Mouse (Mus musculus) Patski (cell line): ENCODE data around the gene Nomo1. TPM values are rescaled to one million over a fixed set of nuclear protein-coding genes. Genes with fewer than 3 reads are reported as not detected.

Source experiments
- ATAC-seq: fragments of 100-300 bp; one replicate; pipeline ENCODE4 v1.8.0; 2021
- CTCF ChIA-PET: fragments of 350-600 bp; sonication (Branson Sonifier 250); formaldehyde crosslinking; loops from one replicate; lab custom pipeline; 2022; ENCODE audit warnings: inconsistent platforms; lab: Charles Lee
- POLR2A ChIA-PET: fragments of 350-600 bp; sonication (Branson Sonifier 250); formaldehyde crosslinking; loops from one replicate; lab custom pipeline; 2022; ENCODE audit warnings: antibody characterized with exemption, inconsistent platforms; lab: Charles Lee
- DNase-seq: peaks from one replicate; pipeline ENCODE4 v3.0.0-alpha.2; 2011; ENCODE audit warnings: low read depth, low spot score
- H3K27me3 ChIP-seq: fragments of 371-371 bp; one replicate; pipeline ENCODE4 v1.5.1; 2021
- CTCF ChIP-seq: fragments of 100-300 bp; IDR thresholded peaks from one replicate; pipeline ENCODE4 v1.5.1; 2021
- in situ Hi-C: fragments of 300-500 bp; cut with MboI; formaldehyde crosslinking; loops from 3 replicates; pipeline ENCODE4 v1.11.1; 2018; ENCODE audit warnings: low pct_unique_long_range_greater_than_20kb, mixed read lengths
- polyA plus RNA-seq: library from polyadenylated mRNA; unstranded; gene quantifications from one replicate; pipeline ENCODE4 v1.2.3, GENCODE M21; 2021

The Nomo1 gene
- polyA plus RNA-seq, 1 experiment from 2014 or later, result 100 TPM

DNA sequence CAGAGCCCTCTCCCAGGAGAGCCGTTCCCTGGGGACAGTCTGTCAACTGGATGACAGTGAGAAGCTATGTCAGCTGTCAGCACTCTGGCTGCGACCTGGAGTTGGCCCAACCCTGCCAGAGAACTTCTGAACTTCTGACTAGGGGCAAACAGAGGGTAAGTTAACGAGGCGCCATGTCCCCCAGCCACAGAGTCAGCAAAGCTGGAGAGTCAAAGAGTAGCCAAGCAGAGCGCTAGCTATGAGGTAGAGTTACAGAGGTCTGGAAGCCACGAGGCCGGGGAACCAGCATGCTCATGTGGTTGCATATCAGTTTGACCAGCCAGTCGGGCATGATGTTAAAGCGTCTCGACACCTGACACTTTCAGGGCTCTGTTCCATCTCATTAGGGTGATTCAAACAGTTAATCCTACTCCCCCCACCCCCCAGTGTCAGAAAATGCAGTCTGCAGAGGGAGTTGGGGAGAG is 82.7 kb downstream of the Nomo1 start:
- H3K27me3 ChIP-seq, result no peaks in the 10 kb centered on the region
- DNase-seq (no peak), ATAC-seq (no peak)
- TF ChIP-seq CTCF, result no peak
- ChIA-PET CTCF (interaction anchor here (0.9 kb wide), 1 partner anchor 10 kb away, joined by 4 read pairs; no protein-coding TSS in a partner anchor), POLR2A (interaction anchor here (1.3 kb wide), 1 partner anchor 10 kb away, joined by 3 read pairs; no protein-coding TSS in a partner anchor)
- in situ Hi-C loops, result no loop called here

DNA sequence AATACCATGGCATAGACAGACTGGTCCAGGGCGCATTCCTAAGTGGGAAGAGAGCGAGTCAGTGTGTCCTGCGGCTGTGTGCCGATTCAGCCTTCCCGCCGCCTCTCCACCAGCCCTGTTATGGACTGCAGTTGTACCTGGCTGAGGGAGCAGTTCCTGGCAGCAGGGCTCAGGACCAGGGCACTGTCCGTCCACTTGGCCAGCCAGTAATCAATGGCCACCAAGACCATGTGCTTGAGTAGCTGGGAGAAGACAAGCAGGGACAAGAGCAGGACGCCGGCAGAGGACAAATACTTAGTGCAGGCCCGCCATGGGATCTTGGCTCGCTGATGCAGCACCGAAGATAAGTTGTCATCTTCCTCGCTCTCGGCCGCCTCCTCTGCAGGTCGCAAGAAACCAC is 83.5 kb downstream of the Nomo1 start:
- DNase-seq, result no peak
- TF ChIP-seq CTCF, result no peak
- POLR2A ChIA-PET, result no interaction called here
- no peak for ATAC-seq
- CTCF ChIA-PET, result no interaction called here
- H3K27me3 ChIP-seq, result no peaks in the 10 kb centered on the region
- in situ Hi-C loops, result no loop called here

DNA sequence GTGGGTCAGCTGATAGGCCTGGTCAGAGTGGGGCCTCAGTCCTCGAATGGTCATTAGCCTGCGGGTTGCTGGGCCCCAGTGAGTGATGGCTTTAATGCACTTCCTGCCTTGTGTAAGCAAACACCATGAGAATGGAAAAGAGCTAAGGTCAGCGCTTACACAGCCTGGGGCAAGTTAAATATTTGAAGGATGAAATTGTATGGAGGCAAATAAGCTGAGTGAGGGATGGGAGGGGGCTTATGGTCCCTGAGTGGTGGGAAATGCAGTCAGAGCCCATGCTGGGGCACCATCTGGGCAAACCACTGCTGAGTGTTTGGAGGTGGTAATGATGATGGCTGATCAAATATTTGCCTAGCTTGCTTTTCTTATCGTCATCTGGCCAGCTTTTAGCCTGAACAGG is 89.5 kb downstream of the Nomo1 start:
- no peaks in the 10 kb centered on the region for H3K27me3 ChIP-seq
- in situ Hi-C loops, result no loop called here
- no peak for DNase-seq
- ChIA-PET CTCF (no interaction called here), POLR2A (no interaction called here)
- no peak for TF ChIP-seq CTCF
- no peak for ATAC-seq

DNA sequence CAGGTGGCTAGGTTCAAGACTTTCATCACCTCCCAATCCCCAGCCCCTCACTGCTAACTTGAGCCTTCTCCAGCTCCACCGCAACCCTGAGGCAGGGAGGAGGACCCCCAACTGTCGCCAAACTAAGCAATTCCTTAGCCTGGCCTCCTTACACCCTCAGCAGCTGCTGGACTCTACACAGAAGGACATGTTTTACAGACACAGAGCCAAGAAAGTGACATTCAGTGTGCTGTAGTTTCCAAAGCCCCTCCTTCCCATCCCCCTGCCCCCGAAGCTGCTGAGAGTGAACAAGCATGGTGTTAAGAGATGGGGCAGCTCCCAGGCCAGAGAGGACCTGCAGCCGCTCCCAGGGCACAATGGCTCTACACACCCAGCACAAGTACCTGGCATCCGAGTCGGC is 91.0 kb downstream of the Nomo1 start:
- POLR2A ChIA-PET, result no interaction called here
- DNase-seq (no peak), ATAC-seq (no peak)
- H3K27me3 ChIP-seq, result no peaks in the 10 kb centered on the region
- CTCF ChIA-PET, result no interaction called here
- no peak for TF ChIP-seq CTCF
- in situ Hi-C loops, result no loop called here

DNA sequence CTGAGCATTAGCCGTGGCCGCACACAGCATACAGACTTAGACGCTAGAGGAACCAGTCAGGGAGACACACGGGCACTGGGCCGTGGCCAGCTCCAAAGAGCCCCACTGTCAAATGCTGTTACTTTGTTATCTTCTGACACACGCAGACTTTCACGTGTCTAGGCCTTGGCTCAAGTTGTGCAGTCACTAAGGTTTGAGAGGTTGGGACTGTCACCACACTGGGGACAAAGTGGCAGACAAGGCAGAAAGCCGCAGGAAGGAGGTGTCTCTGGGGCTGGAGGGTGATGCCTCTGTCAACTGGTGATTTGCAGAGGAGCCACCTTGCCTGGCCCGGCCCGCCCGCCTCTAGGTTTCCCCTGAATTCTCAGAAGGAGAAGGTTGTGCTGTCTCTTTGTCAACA is 91.8 kb downstream of the Nomo1 start:
- TF ChIP-seq CTCF, result no peak
- ChIA-PET CTCF (interaction anchor here (1.3 kb wide), 1 partner anchor 10 kb away, joined by 4 read pairs; no protein-coding TSS in a partner anchor), POLR2A (interaction anchor here (0.6 kb wide), 1 partner anchor 441 kb away, joined by 3 read pairs; no protein-coding TSS in a partner anchor)
- in situ Hi-C loops, result no loop called here
- ATAC-seq (no peak), DNase-seq (no peak)
- no peaks in the 10 kb centered on the region for H3K27me3 ChIP-seq

DNA sequence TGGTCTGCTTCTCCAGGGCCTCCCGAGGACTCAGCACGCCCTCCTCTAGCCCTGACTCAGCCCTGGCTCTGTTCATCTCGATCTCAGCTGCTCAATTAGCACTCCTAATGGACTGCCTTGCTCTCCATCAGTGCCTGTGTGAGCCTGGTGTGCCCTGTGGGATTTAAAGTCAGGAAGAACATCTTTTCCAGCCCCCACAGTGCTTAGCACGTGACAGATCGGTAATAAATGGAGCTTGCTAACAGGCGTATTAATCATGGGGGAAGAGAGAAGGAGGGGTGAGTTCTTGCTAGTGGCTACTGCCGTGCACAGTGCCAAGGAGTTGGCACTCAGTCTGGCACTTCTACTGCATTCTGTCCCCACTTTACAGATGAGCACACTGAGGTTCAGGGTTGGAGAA is 94.7 kb downstream of the Nomo1 start:
- no peak for TF ChIP-seq CTCF
- POLR2A ChIA-PET, result no interaction called here
- CTCF ChIA-PET, result no interaction called here
- no peaks in the 10 kb centered on the region for H3K27me3 ChIP-seq
- in situ Hi-C loops, result no loop called here
- ATAC-seq (no peak), DNase-seq (no peak)

DNA sequence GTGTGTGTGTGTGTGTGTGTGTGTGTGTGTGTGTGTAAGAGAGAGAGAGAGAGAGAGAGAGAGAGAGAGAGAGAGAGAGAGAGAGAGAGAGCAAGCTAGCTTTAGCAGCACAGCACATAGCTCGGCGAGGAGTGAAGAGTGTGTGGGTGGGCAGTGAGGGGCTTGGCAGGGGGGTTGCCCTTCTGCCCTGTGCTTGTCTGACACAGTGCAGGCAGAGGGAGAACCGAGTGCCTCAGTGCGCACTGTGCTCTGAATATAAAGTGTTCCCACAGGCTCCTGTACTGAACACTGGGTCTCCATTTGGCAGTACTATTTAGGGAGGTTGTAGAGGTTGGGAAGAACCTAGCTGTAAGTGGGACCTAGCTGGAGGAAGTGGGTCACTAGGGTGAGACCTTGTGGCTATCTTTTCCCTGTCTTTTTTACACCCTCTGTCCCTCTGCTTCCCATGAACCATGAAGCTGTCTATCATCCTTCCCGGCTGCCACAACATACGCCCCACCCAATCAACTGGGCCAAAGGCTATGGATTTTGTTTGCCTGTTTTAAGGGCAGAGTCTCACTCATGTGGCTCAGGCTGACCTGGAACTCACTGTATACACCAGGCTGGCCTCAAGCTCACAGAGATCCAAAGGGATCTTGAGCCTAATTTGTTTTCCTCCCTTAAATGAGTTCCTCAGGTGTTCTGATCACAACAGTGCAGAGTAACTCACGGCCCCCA is 96.1 kb downstream of the Nomo1 start:
- ATAC-seq (no peak), DNase-seq (no peak)
- ChIA-PET CTCF (no interaction called here), POLR2A (no interaction called here)
- no peaks in the 10 kb centered on the region for H3K27me3 ChIP-seq
- TF ChIP-seq CTCF, result no peak
- in situ Hi-C loops, result no loop called here

DNA sequence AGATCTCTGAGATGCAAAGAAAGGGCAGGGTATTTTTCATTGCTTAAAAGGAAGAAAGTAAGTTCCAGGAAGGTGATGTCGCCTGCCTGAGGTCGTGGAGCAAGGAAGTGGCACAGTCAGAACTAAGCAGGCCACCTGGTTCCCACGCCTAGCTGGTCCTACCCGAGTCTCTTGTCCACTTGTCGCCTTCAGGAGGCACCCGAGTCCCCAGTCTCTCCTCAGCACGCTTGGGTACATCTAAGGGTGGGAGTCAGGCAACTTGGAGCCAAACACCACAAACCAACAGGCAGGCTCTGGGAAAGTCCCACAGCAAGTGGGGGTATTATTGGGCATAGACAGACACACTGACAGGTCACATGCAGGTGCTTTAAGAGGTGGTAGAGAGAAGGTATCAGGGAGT is 97.2 kb downstream of the Nomo1 start:
- CTCF ChIA-PET, result no interaction called here
- ATAC-seq (no peak), DNase-seq (no peak)
- H3K27me3 ChIP-seq, result no peaks in the 10 kb centered on the region
- no peak for TF ChIP-seq CTCF
- in situ Hi-C loops, result no loop called here
- POLR2A ChIA-PET, result no interaction called here

DNA sequence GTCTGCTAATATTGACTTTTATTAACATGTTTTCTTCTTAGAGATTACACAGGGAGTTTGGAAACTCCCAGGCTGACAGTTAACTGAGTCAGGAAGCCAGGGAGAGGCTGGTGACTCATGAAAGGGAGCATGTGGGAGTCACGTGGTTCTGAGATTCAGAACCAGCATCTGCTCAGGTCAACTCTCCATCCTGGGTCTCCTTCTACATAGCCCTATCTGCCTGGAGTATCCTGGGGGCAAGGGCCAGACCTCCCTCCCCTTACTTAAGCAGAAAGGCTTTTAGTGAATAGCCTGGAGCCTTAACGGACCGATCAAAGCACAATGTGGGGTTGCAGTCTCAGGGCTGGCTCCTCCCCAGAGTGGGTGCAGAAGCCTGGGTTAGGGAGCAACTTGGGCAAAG is 97.8 kb downstream of the Nomo1 start:
- ChIA-PET POLR2A (no interaction called here), CTCF (no interaction called here)
- no peaks in the 10 kb centered on the region for H3K27me3 ChIP-seq
- ATAC-seq (peak; percentile 69), DNase-seq (peak; percentile 33)
- in situ Hi-C loops, result no loop called here
- no peak for TF ChIP-seq CTCF

DNA sequence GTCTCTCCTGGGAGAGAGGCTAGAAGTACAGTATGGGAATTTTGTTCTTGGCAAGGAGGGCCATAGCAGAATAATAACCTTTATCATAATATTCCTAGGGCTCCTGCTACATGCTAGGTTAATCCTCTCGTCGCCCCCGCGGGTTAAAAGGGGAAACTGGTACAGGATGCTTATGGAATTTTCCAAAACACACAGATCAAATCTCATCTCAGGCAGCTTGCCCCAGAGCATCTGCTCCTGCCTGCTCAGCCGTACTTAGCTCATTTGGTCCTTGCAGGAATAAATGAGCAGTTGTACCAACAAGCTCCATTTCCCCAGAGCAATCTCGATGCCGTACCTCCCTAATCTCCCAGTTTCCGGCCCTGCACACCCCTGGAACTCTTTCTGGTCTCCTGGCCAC is 98.3 kb downstream of the Nomo1 start:
- POLR2A ChIA-PET, result no interaction called here
- TF ChIP-seq CTCF, result no peak
- CTCF ChIA-PET, result no interaction called here
- no peak for ATAC-seq
- in situ Hi-C loops, result no loop called here
- DNase-seq, result no peak
- H3K27me3 ChIP-seq, result no peaks in the 10 kb centered on the region

DNA sequence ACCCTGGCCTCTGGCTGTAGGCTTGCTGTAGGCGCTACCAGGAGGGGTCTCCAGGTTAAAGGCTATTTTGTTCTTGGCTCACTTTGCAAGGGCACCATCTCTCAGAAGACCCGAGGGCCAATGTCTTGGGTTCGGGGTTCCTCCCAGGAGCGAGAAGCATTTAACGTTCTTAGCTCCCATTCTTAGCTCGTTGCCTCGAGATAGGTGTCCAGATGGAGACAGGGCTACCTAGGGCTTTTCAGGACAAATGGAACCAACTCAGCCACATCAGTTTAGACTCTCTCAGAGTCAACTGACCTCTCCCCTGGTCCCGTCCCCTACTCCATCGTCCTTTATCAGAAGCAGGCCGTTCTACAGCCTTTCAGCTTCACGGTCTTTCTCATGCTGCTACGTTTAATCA is 98.7 kb downstream of the Nomo1 start:
- TF ChIP-seq CTCF, result no peak
- no peak for ATAC-seq
- no peaks in the 10 kb centered on the region for H3K27me3 ChIP-seq
- ChIA-PET CTCF (no interaction called here), POLR2A (no interaction called here)
- in situ Hi-C loops, result no loop called here
- DNase-seq, result no peak

Other genes with a start within 250 kb of the Nomo1 start
- 12.0 TPM for gene Lmtk3, start 250.0 kb upstream of the Nomo1 start, polyA plus RNA-seq
- 1.4 TPM for gene Sult2b1, start 249.0 kb upstream of the Nomo1 start, polyA plus RNA-seq
- 149 TPM for gene Cyth2, start 219.1 kb upstream of the Nomo1 start, polyA plus RNA-seq
- 16.6 TPM for gene Kcnj14, start 208.9 kb upstream of the Nomo1 start, polyA plus RNA-seq
- gene Grwd1, start 202.8 kb upstream of the Nomo1 start, polyA plus RNA-seq, result 32.6 TPM
- 234 TPM for gene Kdelr1, start 160.9 kb upstream of the Nomo1 start, polyA plus RNA-seq
- 1.9 TPM for gene Grin2d, start 155.3 kb upstream of the Nomo1 start, polyA plus RNA-seq
- gene Syngr4, start 137.0 kb upstream of the Nomo1 start, polyA plus RNA-seq, result 0.63 TPM
- 34.7 TPM for gene Tmem143, start 136.8 kb upstream of the Nomo1 start, polyA plus RNA-seq
- gene Emp3, start 112.3 kb upstream of the Nomo1 start, polyA plus RNA-seq, result 26.7 TPM
- 0.64 TPM for gene Ccdc114, start 109.6 kb upstream of the Nomo1 start, polyA plus RNA-seq
- gene Abcc6, start 3.4 kb upstream of the Nomo1 start, polyA plus RNA-seq, result 0.05 TPM
- gene Kcnj11, start 67.1 kb downstream of the Nomo1 start, polyA plus RNA-seq, result 0.06 TPM
- gene Abcc8, start 146.3 kb downstream of the Nomo1 start, polyA plus RNA-seq, result not detected
- not detected for gene Ush1c, start 204.8 kb downstream of the Nomo1 start, polyA plus RNA-seq
- not detected for gene Otog, start 207.3 kb downstream of the Nomo1 start, polyA plus RNA-seq